Mouse (Mus musculus) thymus, adult 2 months (tissue): ENCODE measurements around the gene Sectm1a. TPM values are rescaled to one million over a fixed set of nuclear protein-coding genes. Genes with fewer than 3 reads are reported as not detected.
"Not testable (repeated sequence)": the region's sequence is repeated elsewhere in the genome, so short reads cannot be mapped to it uniquely, and the experiment has no call there.

Experiments used
- DNase-seq: peaks from one replicate; pipeline ENCODE4 v3.0.0; 2021
- H3K27ac ChIP-seq: fragments of 200-500 bp; 2 replicates; pipeline ENCODE4 v1.5.1; 2012; ENCODE audit warnings: low read length, control low read depth; ENCODE audit not compliant: control insufficient read depth, insufficient read depth
- H3K27me3 ChIP-seq: fragments of 200-500 bp; 2 replicates; pipeline ENCODE4 v1.6.1; 2012; ENCODE audit warnings: mild to moderate bottlenecking, low read length, moderate library complexity, mixed read lengths; ENCODE audit not compliant: control insufficient read depth, insufficient read depth
- H3K36me3 ChIP-seq: fragments of 200-500 bp; 2 replicates; pipeline ENCODE4 v1.6.1; 2012; ENCODE audit warnings: mild to moderate bottlenecking, low read length, moderate library complexity; ENCODE audit not compliant: control insufficient read depth, insufficient read depth
- H3K4me1 ChIP-seq: fragments of 200-500 bp; replicated peaks from 2 replicates; pipeline ENCODE4 v1.6.1; 2012; ENCODE audit warnings: low read length; ENCODE audit not compliant: control insufficient read depth, insufficient read depth
- H3K4me3 ChIP-seq: fragments of 200-500 bp; 2 replicates; pipeline ENCODE4 v1.5.1; 2012; ENCODE audit warnings: mild to moderate bottlenecking, low read length, control low read depth, moderate library complexity; ENCODE audit not compliant: control insufficient read depth, insufficient read depth
- CTCF ChIP-seq: fragments of 200-500 bp; IDR thresholded peaks from 2 replicates; pipeline ENCODE4 v1.5.1; 2012; ENCODE audit warnings: mild to moderate bottlenecking, control low read depth, low read length, moderate library complexity, borderline replicate concordance; ENCODE audit not compliant: control insufficient read depth, poor library complexity, insufficient read depth; ENCODE audit errors: extremely low read depth
- POLR2A ChIP-seq: fragments of 200-500 bp; IDR thresholded peaks from 2 replicates; pipeline ENCODE4 v1.6.1; 2012; ENCODE audit warnings: mild to moderate bottlenecking, low read length, control low read depth, moderate library complexity; ENCODE audit not compliant: control insufficient read depth, poor library complexity, insufficient read depth; ENCODE audit errors: extremely low read depth
- WGBS: fragments of 180-500 bp; shearing (Covaris S2); methylation state at CpG from one replicate; pipeline ENCODE4 v1.1.7; 2018; 5-methylcytosine and 5-hydroxymethylcytosine counted together
- polyA plus RNA-seq: library from polyadenylated mRNA; depleted of rRNA; stranded (reverse); fragments of >200 nt; gene quantifications from 2 replicates; pipeline ENCODE4 v1.2.3, GENCODE M21; 2012

Gene Sectm1a
- polyA plus RNA-seq, 1 experiment: 2.7 TPM

- 89% methylated on average over 9 of the region's 9 CpGs for WGBS
- no peak overlapping the region for H3K27ac ChIP-seq
- H3K36me3 ChIP-seq: no peaks in the 10 kb centered on the region
- TF ChIP-seq CTCF (no peak), POLR2A (no peak)
- H3K27me3 ChIP-seq: no peaks in the 10 kb centered on the region
- no peak overlapping the region for H3K4me3 ChIP-seq
- no peak for DNase-seq
- H3K4me1 ChIP-seq: no peaks in the 10 kb centered on the region
These were observed 27.0 kb upstream of the Sectm1a start for GRCm38 (mm10) chr11:121108061-121108460.

- not testable (repeated sequence) for DNase-seq, H3K4me1 ChIP-seq, H3K27me3 ChIP-seq, H3K27ac ChIP-seq, H3K36me3 ChIP-seq, H3K4me3 ChIP-seq
- 79% methylated on average over 1 of the region's 1 CpGs for whole genome bisulfite sequencing
These were observed 26.2 kb upstream of the Sectm1a start for GRCm38 (mm10) chr11:121107242-121107641.

- Histone ChIP-seq H3K27me3 (no peaks in the 10 kb centered on the region), H3K4me3 (no peak overlapping the region), H3K36me3 (no peaks in the 10 kb centered on the region), H3K4me1 (no peaks in the 10 kb centered on the region), H3K27ac (no peak overlapping the region)
- WGBS: 91% methylated on average over 4 of the region's 4 CpGs
- no peak for TF ChIP-seq POLR2A
- TF ChIP-seq CTCF: no peak
- no peak for DNase-seq
These were observed 20.2 kb upstream of the Sectm1a start for GRCm38 (mm10) chr11:121101124-121101805.

GRCm38 (mm10) chr11:121100692-121101091 is 19.7 kb upstream of the Sectm1a start:
- Histone ChIP-seq H3K36me3 (no peaks in the 10 kb centered on the region), H3K4me3 (no peak overlapping the region), H3K27ac (no peak overlapping the region), H3K4me1 (no peaks in the 10 kb centered on the region), H3K27me3 (no peaks in the 10 kb centered on the region)
- WGBS: 33% methylated on average over 7 of the region's 7 CpGs
- DNase-seq: no peak
- TF ChIP-seq POLR2A (no peak), CTCF (no peak)

GRCm38 (mm10) chr11:121099762-121100161 is 18.7 kb upstream of the Sectm1a start:
- TF ChIP-seq CTCF (no peak), POLR2A (no peak)
- H3K4me3 ChIP-seq: no peak overlapping the region
- DNase-seq: no peak
- no peaks in the 10 kb centered on the region for H3K4me1 ChIP-seq
- 76% methylated on average over 7 of the region's 7 CpGs for WGBS
- H3K27me3 ChIP-seq: no peaks in the 10 kb centered on the region
- H3K36me3 ChIP-seq: no peaks in the 10 kb centered on the region
- H3K27ac ChIP-seq: no peak overlapping the region

- no peaks in the 10 kb centered on the region for H3K4me1 ChIP-seq
- H3K36me3 ChIP-seq: no peaks in the 10 kb centered on the region
- no peak for DNase-seq
- H3K27me3 ChIP-seq: no peaks in the 10 kb centered on the region
- 74% methylated on average over 14 of the region's 14 CpGs for WGBS
- H3K27ac ChIP-seq: no peak overlapping the region
- no peak overlapping the region for H3K4me3 ChIP-seq
- TF ChIP-seq CTCF (no peak), POLR2A (no peak)
These were observed 11.9 kb upstream of the Sectm1a start for GRCm38 (mm10) chr11:121092606-121093585.
